Comparison of ENCODE assay signal across 10 mouse cellular contexts in genomic region chr6:13836967-13837570, GRCm38 (mm10). TPM values are rescaled to one million over a fixed set of nuclear protein-coding genes. Genes with fewer than 3 reads are reported as not detected.
DNase-seq lines count a peak whose midpoint lies in the region; ATAC-seq lines count a peak whose summit lies in the region.
"Had no signal": no experiment of that assay in that cellular context is flagged by ENCODE, and none has a peak within 500 bp of the region (broad histone marks: within the 10 kb centered on the region; RNA-seq: fewer than 3 reads in every experiment).

No protein-coding gene starts in this region.

- WGBS in heart, embryonic 13.5 days: 65% methylated on average over 3 of the region's 3 CpGs
- WGBS in embryonic facial prominence, embryonic 14.5 days: 76% methylated on average over 3 of the region's 3 CpGs

- H3K4me2 ChIP-seq in heart, embryonic 13.5 days: peak overlapping the region; percentile 87
- H3K4me2 ChIP-seq in embryonic facial prominence, embryonic 14.5 days (ENCODE audit: low read depth, low read length): peak overlapping the region; percentile 90

- H3K9me3 ChIP-seq in heart, embryonic 13.5 days: no peaks in the 10 kb centered on the region
- H3K9me3 ChIP-seq in embryonic facial prominence, embryonic 14.5 days (ENCODE audit: control insufficient read depth, low read length): no peaks in the 10 kb centered on the region

- ATAC-seq in heart, embryonic 13.5 days (ENCODE audit: extremely low read depth, insufficient number of reproducible peaks, low FRiP score, low TSS enrichment): no peak
- ATAC-seq in embryonic facial prominence, embryonic 14.5 days (ENCODE audit: low read depth): no peak
- peak; percentile 56 for ATAC-seq in megakaryocyte, adult 5-6 weeks (ENCODE audit: poor library complexity, severe bottlenecking)
- no peak for ATAC-seq in megakaryocyte-erythroid progenitor cell, adult 5-6 weeks (replicated peaks; ENCODE audit: low FRiP score, low TSS enrichment, poor library complexity, severe bottlenecking)

- H3K9ac ChIP-seq in heart, embryonic 13.5 days: peak overlapping the region; percentile 83; the same call in 1 of the 2 replicates
- no peak overlapping the region; the same call in 1 of the 2 replicates for H3K9ac ChIP-seq in embryonic facial prominence, embryonic 14.5 days (ENCODE audit: low read depth, low read length)

- H3K27ac ChIP-seq in heart, embryonic 13.5 days (replicated peaks): no peak overlapping the region
- H3K27ac ChIP-seq in embryonic facial prominence, embryonic 14.5 days (replicated peaks; ENCODE audit: low read depth, low read length): no peak overlapping the region
- H3K27ac ChIP-seq: gastrocnemius, adult 2 months had no signal

- no peaks in the 10 kb centered on the region for H3K36me3 ChIP-seq in heart, embryonic 13.5 days
- H3K36me3 ChIP-seq in embryonic facial prominence, embryonic 14.5 days (ENCODE audit: control insufficient read depth, insufficient read depth, low read length): no peaks in the 10 kb centered on the region

- H3K27me3 ChIP-seq in heart, embryonic 13.5 days (replicated peaks): no peaks in the 10 kb centered on the region
- H3K27me3 ChIP-seq in embryonic facial prominence, embryonic 14.5 days (replicated peaks; ENCODE audit: control insufficient read depth, insufficient read depth, low read length): no peaks in the 10 kb centered on the region

- peak overlapping the region; percentile 58 for H3K4me3 ChIP-seq in heart, embryonic 13.5 days
- H3K4me3 ChIP-seq in embryonic facial prominence, embryonic 14.5 days (ENCODE audit: low read depth, low read length): peak overlapping the region; percentile 63

- peaks cover 8% of the 10 kb centered on the region; the same call in 1 of the 2 replicates for H3K4me1 ChIP-seq in heart, embryonic 13.5 days
- H3K4me1 ChIP-seq in embryonic facial prominence, embryonic 14.5 days (ENCODE audit: control insufficient read depth, insufficient read depth, low read length): no peaks in the 10 kb centered on the region

- DNase-seq in heart, adult 9 months (ENCODE audit: low spot score in 2 of 2): no peak
- DNase-seq in A20 (ENCODE audit: low read depth, low spot score): peak; percentile 23
- DNase-seq in embryonic facial prominence, embryonic 14.5 days (ENCODE audit: low spot score): no peak
- DNase-seq in thymus, postnatal 4 days: no peak
- no peak for DNase-seq in urinary bladder, postnatal 14 days (ENCODE audit: low spot score)
- DNase-seq: gastrocnemius, adult 2 months; kidney, postnatal 36 days had no signal

RNA-seq across cellular contexts. Expression of gene Gpr85, which starts 2.7 kb away (rescaled TPM):
- polyA plus RNA-seq in heart, embryonic 13.5 days (2015; fragmentation: Nextera tagmentation; extraction: Ambion mirVana): 5.1 and 5.4 TPM in 2 replicates
- polyA plus RNA-seq in embryonic facial prominence, embryonic 14.5 days (2014; fragmentation: Nextera tagmentation; extraction: Ambion mirVana): 6.1 and 7.4 TPM in 2 replicates
- 0.18 and 0.27 TPM in 2 replicates for total RNA-seq in megakaryocyte, adult 5-6 weeks (2015)
- 0.28 TPM in 1 of 2 replicates, not detected in the other for total RNA-seq in megakaryocyte, adult 5-6 weeks (2017)
- total RNA-seq in megakaryocyte-erythroid progenitor cell, adult 5-6 weeks (2014; fragmentation: Nextera tagmentation): not detected in 2 replicates
- not detected in 2 replicates for total RNA-seq in megakaryocyte-erythroid progenitor cell, adult 5-6 weeks (2017)

RNA-seq across cellular contexts. Expression of gene 2610001J05Rik, which starts 34.2 kb away (rescaled TPM):
- 113 and 129 TPM in 2 replicates for polyA plus RNA-seq in heart, embryonic 13.5 days (2015; fragmentation: Nextera tagmentation; extraction: Ambion mirVana)
- polyA plus RNA-seq in embryonic facial prominence, embryonic 14.5 days (2014; fragmentation: Nextera tagmentation; extraction: Ambion mirVana): 82.5 and 87.2 TPM in 2 replicates
- 36.8 and 42.5 TPM in 2 replicates for total RNA-seq in megakaryocyte, adult 5-6 weeks (2015)
- 47.4 and 51.7 TPM in 2 replicates for total RNA-seq in megakaryocyte, adult 5-6 weeks (2017)
- 14.9 and 24.1 TPM in 2 replicates for total RNA-seq in megakaryocyte-erythroid progenitor cell, adult 5-6 weeks (2014; fragmentation: Nextera tagmentation)
- 34.6 and 87.5 TPM in 2 replicates for total RNA-seq in megakaryocyte-erythroid progenitor cell, adult 5-6 weeks (2017)
